Mouse (Mus musculus): ENCODE measurements around the gene Brix1. TPM values are rescaled to one million over a fixed set of nuclear protein-coding genes. Genes with fewer than 3 reads are reported as not detected.

The Brix1 gene
- polyA plus RNA-seq, 1 experiment from 2014 or later, result 52.3 TPM

- Histone ChIP-seq H3K36me3 (ENCODE audit: insufficient read depth, low read length) (no peaks in the 10 kb centered on the region), H3K9ac (replicated peaks; ENCODE audit: low read depth) (no peak overlapping the region), H3K4me2 (replicated peaks; ENCODE audit: low read depth, low read length) (no peak overlapping the region; the same call in 1 of the 2 replicates), H3K27me3 (replicated peaks; ENCODE audit: insufficient read depth, low read length) (no peaks in the 10 kb centered on the region), H3K27ac (ENCODE audit: low read length) (no peak overlapping the region), H3K9me3 (ENCODE audit: low read length) (no peaks in the 10 kb centered on the region), H3K4me1 (ENCODE audit: insufficient read depth, low read depth, low read length) (peaks cover 3% of the 10 kb centered on the region), H3K4me3 (ENCODE audit: low read depth, low read length) (no peak overlapping the region)
- 69% methylated on average over 3 of the region's 3 CpGs for WGBS
- no peak for TF ChIP-seq CTCF (IDR thresholded peaks at IDR 0.05)
- no peak for TF ChIP-seq EP300 (IDR thresholded peaks at IDR 0.05)
- no peak for ATAC-seq
- no peak for DNase-seq (ENCODE audit: low spot score)
These were observed 17.0 kb downstream of the Brix1 start for GRCm38 (mm10) chr15:10468761-10469160.

- no peaks in the 10 kb centered on the region for H3K27me3 ChIP-seq (replicated peaks; ENCODE audit: insufficient read depth, low read length)
- peaks cover 3% of the 10 kb centered on the region for H3K4me1 ChIP-seq (ENCODE audit: insufficient read depth, low read depth, low read length)
- TF ChIP-seq CTCF (IDR thresholded peaks at IDR 0.05) (no peak), EP300 (IDR thresholded peaks at IDR 0.05) (no peak)
- DNase-seq (ENCODE audit: low spot score) (no peak), ATAC-seq (no peak)
- peaks cover 12% of the 10 kb centered on the region; the same call in 1 of the 2 replicates for H3K36me3 ChIP-seq (ENCODE audit: insufficient read depth, low read length)
- H3K9me3 ChIP-seq (ENCODE audit: low read length), result no peaks in the 10 kb centered on the region
- no peak overlapping the region for H3K4me3 ChIP-seq (ENCODE audit: low read depth, low read length)
- WGBS, result 92% methylated on average over 3 of the region's 3 CpGs
- H3K9ac ChIP-seq (replicated peaks; ENCODE audit: low read depth), result no peak overlapping the region
- H3K4me2 ChIP-seq (replicated peaks; ENCODE audit: low read depth, low read length), result no peak overlapping the region
- H3K27ac ChIP-seq (ENCODE audit: low read length), result no peak overlapping the region
These were observed 21.1 kb downstream of the Brix1 start for GRCm38 (mm10) chr15:10464678-10465077.

DNA sequence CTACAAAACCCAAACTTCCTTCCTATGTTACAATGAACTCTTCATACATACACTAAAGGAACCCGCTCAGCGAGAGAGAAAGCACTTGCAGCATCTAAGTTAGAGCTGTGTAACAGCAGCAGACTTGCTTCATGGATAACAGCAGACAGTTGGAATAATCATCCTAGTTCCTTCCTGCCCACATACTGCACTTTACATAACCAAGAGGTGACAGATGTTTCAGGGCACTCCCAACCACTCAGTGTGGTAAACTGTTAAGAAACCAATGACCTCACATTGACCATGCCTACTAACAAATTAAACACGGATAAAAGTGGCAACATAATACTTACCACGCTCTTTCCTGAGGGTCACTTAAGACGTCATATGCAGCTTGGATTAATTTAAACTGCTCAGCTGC, 22.2 kb downstream of the Brix1 start:
- DNase-seq (ENCODE audit: low spot score), result no peak
- H3K27ac ChIP-seq (ENCODE audit: low read length), result no peak overlapping the region
- H3K36me3 ChIP-seq (ENCODE audit: insufficient read depth, low read length), result peaks cover 15% of the 10 kb centered on the region; the same call in 1 of the 2 replicates
- H3K27me3 ChIP-seq (replicated peaks; ENCODE audit: insufficient read depth, low read length), result no peaks in the 10 kb centered on the region
- ATAC-seq, result no peak
- no peak overlapping the region for H3K4me3 ChIP-seq (ENCODE audit: low read depth, low read length)
- 64% methylated on average over 5 of the region's 5 CpGs for WGBS
- no peak for TF ChIP-seq EP300 (IDR thresholded peaks at IDR 0.05)
- no peak for TF ChIP-seq CTCF (IDR thresholded peaks at IDR 0.05)
- no peak overlapping the region for H3K9ac ChIP-seq (replicated peaks; ENCODE audit: low read depth)
- no peaks in the 10 kb centered on the region; the same call in 1 of the 2 replicates for H3K4me1 ChIP-seq (ENCODE audit: insufficient read depth, low read depth, low read length)
- H3K4me2 ChIP-seq (replicated peaks; ENCODE audit: low read depth, low read length), result no peak overlapping the region
- H3K9me3 ChIP-seq (ENCODE audit: low read length), result no peaks in the 10 kb centered on the region

DNA sequence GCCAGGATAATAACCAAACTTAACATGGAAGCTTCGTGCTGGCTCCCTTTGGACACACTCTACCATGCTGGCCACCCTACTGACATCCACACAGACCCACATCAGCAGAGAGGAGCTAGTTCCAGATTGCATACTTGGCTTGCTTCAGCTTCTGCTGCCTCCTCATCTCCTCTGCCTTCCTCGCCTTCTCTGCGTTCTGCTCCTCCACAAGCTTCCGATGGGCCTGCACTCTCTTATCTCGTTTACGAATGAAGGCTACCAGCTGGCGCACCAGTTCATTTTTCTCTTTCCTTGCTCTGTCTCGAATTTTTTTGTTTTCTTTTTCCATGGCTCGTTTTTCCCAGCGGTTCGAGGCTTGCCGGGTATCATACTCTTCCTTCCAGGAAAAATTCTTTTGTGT, 24.8 kb downstream of the Brix1 start:
- Histone ChIP-seq H3K36me3 (ENCODE audit: insufficient read depth, low read length) (peaks cover 15% of the 10 kb centered on the region; the same call in 1 of the 2 replicates), H3K4me1 (ENCODE audit: insufficient read depth, low read depth, low read length) (no peaks in the 10 kb centered on the region; the same call in 1 of the 2 replicates), H3K4me2 (replicated peaks; ENCODE audit: low read depth, low read length) (no peak overlapping the region), H3K27me3 (replicated peaks; ENCODE audit: insufficient read depth, low read length) (no peaks in the 10 kb centered on the region), H3K4me3 (ENCODE audit: low read depth, low read length) (no peak overlapping the region), H3K9ac (replicated peaks; ENCODE audit: low read depth) (no peak overlapping the region), H3K27ac (ENCODE audit: low read length) (no peak overlapping the region), H3K9me3 (ENCODE audit: low read length) (no peaks in the 10 kb centered on the region)
- ATAC-seq, result no peak
- no peak for TF ChIP-seq EP300 (IDR thresholded peaks at IDR 0.05)
- no peak for TF ChIP-seq CTCF (IDR thresholded peaks at IDR 0.05)
- no peak for DNase-seq (ENCODE audit: low spot score)
- 62% methylated on average over 12 of the region's 12 CpGs for WGBS

GRCm38 (mm10) chr15:10447102-10447501, 38.6 kb downstream of the Brix1 start:
- Histone ChIP-seq H3K36me3 (ENCODE audit: insufficient read depth, low read length) (peaks cover 19% of the 10 kb centered on the region), H3K9me3 (ENCODE audit: low read length) (no peaks in the 10 kb centered on the region), H3K9ac (replicated peaks; ENCODE audit: low read depth) (no peak overlapping the region), H3K27ac (ENCODE audit: low read length) (no peak overlapping the region), H3K4me3 (ENCODE audit: low read depth, low read length) (no peak overlapping the region), H3K27me3 (replicated peaks; ENCODE audit: insufficient read depth, low read length) (no peaks in the 10 kb centered on the region), H3K4me1 (ENCODE audit: insufficient read depth, low read depth, low read length) (no peaks in the 10 kb centered on the region), H3K4me2 (replicated peaks; ENCODE audit: low read depth, low read length) (no peak overlapping the region)
- DNase-seq (ENCODE audit: low spot score) (no peak), ATAC-seq (no peak)
- TF ChIP-seq EP300 (IDR thresholded peaks at IDR 0.05) (no peak), CTCF (IDR thresholded peaks at IDR 0.05) (no peak)
- WGBS, result 88% methylated on average over 3 of the region's 3 CpGs

GRCm38 (mm10) chr15:10442275-10442674, 43.5 kb downstream of the Brix1 start:
- Histone ChIP-seq H3K27me3 (replicated peaks; ENCODE audit: insufficient read depth, low read length) (no peaks in the 10 kb centered on the region), H3K9me3 (ENCODE audit: low read length) (no peaks in the 10 kb centered on the region), H3K9ac (replicated peaks; ENCODE audit: low read depth) (no peak overlapping the region), H3K4me2 (replicated peaks; ENCODE audit: low read depth, low read length) (no peak overlapping the region), H3K36me3 (ENCODE audit: insufficient read depth, low read length) (peaks cover 4% of the 10 kb centered on the region; the same call in 1 of the 2 replicates), H3K27ac (ENCODE audit: low read length) (no peak overlapping the region), H3K4me1 (ENCODE audit: insufficient read depth, low read depth, low read length) (no peaks in the 10 kb centered on the region), H3K4me3 (ENCODE audit: low read depth, low read length) (no peak overlapping the region)
- DNase-seq (ENCODE audit: low spot score) (no peak), ATAC-seq (no peak)
- 91% methylated on average over 1 of the region's 1 CpGs for WGBS
- TF ChIP-seq CTCF (IDR thresholded peaks at IDR 0.05), result no peak
- no peak for TF ChIP-seq EP300 (IDR thresholded peaks at IDR 0.05)

GRCm38 (mm10) chr15:10441493-10441892, 44.3 kb downstream of the Brix1 start:
- 82% methylated on average over 9 of the region's 9 CpGs for WGBS

More at GRCm38 (mm10) chr15:10441493-10441892, 44.3 kb downstream of the Brix1 start:
- TF ChIP-seq EP300 (IDR thresholded peaks at IDR 0.05), result no peak
- TF ChIP-seq CTCF (IDR thresholded peaks at IDR 0.05), result no peak
- no peaks in the 10 kb centered on the region for H3K4me1 ChIP-seq (ENCODE audit: insufficient read depth, low read depth, low read length)
- H3K9ac ChIP-seq (replicated peaks; ENCODE audit: low read depth), result no peak overlapping the region
- H3K27ac ChIP-seq (ENCODE audit: low read length), result no peak overlapping the region
- ATAC-seq (no peak), DNase-seq (ENCODE audit: low spot score) (no peak)
- H3K9me3 ChIP-seq (ENCODE audit: low read length), result no peaks in the 10 kb centered on the region
- H3K36me3 ChIP-seq (ENCODE audit: insufficient read depth, low read length), result peaks cover 4% of the 10 kb centered on the region; the same call in 1 of the 2 replicates
- no peaks in the 10 kb centered on the region for H3K27me3 ChIP-seq (replicated peaks; ENCODE audit: insufficient read depth, low read length)
- no peak overlapping the region for H3K4me3 ChIP-seq (ENCODE audit: low read depth, low read length)
- no peak overlapping the region for H3K4me2 ChIP-seq (replicated peaks; ENCODE audit: low read depth, low read length)

Data from lung, postnatal 0 days (tissue).